Mouse (Mus musculus) liver, embryonic 13.5 days (tissue): ENCODE measurements around the gene Tmem262. TPM values are rescaled to one million over a fixed set of nuclear protein-coding genes. Genes with fewer than 3 reads are reported as not detected.
A peak's percentile ranks its signal among the peaks of the same experiment; 100 is the strongest.

Source experiments
- ATAC-seq: fragments of 200-750 bp; cut with Nextera tagmentation; 2 replicates; pipeline ENCODE4 v1.8.0; 2017; ENCODE audit warnings: low read depth, mild to moderate bottlenecking, moderate number of reproducible peaks, moderate library complexity
- DNase-seq: peaks from one replicate; pipeline ENCODE4 v3.0.0; 2022
- H3K27ac ChIP-seq: fragments of 300-500 bp; sonication (generic); 2 replicates; pipeline ENCODE4 v1.5.1; 2015; ENCODE audit warnings: moderate library complexity, mild to moderate bottlenecking, inconsistent platforms
- H3K27me3 ChIP-seq: fragments of 300-500 bp; sonication (generic); 2 replicates; pipeline ENCODE4 v1.6.1; 2015; ENCODE audit warnings: mild to moderate bottlenecking, inconsistent platforms
- H3K36me3 ChIP-seq: fragments of 300-500 bp; sonication (generic); 2 replicates; pipeline ENCODE4 v1.6.1; 2015; ENCODE audit warnings: mild to moderate bottlenecking, inconsistent platforms
- H3K4me1 ChIP-seq: fragments of 300-500 bp; sonication (generic); replicated peaks from 2 replicates; pipeline ENCODE4 v1.6.1; 2015; ENCODE audit warnings: inconsistent platforms
- H3K4me2 ChIP-seq: fragments of 300-500 bp; sonication (generic); 2 replicates; pipeline ENCODE4 v1.6.1; 2015; ENCODE audit warnings: inconsistent platforms, mild to moderate bottlenecking, moderate library complexity
- H3K4me3 ChIP-seq: fragments of 300-500 bp; sonication (generic); replicated peaks from 2 replicates; pipeline ENCODE4 v1.5.1; 2015; ENCODE audit warnings: mild to moderate bottlenecking, inconsistent platforms
- H3K9ac ChIP-seq: fragments of 300-500 bp; sonication (generic); 2 replicates; pipeline ENCODE4 v1.6.1; 2015; ENCODE audit warnings: mild to moderate bottlenecking, inconsistent platforms
- H3K9me3 ChIP-seq: fragments of 300-500 bp; sonication (generic); replicated peaks from 2 replicates; pipeline ENCODE4 v1.6.1; 2016; ENCODE audit warnings: inconsistent platforms
- WGBS: fragments of 180-500 bp; shearing (Covaris S2); methylation state at CpG from one replicate; pipeline ENCODE4 v1.1.7; 2015; ENCODE audit not compliant: insufficient replicate concordance; 5-methylcytosine and 5-hydroxymethylcytosine counted together
- polyA plus RNA-seq: library from polyadenylated mRNA; unstranded; fragments of >200 nt; fragmentation: Nextera tagmentation; extraction: Ambion mirVana; gene quantifications from 2 replicates; pipeline ENCODE4 v1.2.1, GENCODE M21; 2015

The Tmem262 gene
- polyA plus RNA-seq, 1 experiment from 2014 or later, result not detected

DNA sequence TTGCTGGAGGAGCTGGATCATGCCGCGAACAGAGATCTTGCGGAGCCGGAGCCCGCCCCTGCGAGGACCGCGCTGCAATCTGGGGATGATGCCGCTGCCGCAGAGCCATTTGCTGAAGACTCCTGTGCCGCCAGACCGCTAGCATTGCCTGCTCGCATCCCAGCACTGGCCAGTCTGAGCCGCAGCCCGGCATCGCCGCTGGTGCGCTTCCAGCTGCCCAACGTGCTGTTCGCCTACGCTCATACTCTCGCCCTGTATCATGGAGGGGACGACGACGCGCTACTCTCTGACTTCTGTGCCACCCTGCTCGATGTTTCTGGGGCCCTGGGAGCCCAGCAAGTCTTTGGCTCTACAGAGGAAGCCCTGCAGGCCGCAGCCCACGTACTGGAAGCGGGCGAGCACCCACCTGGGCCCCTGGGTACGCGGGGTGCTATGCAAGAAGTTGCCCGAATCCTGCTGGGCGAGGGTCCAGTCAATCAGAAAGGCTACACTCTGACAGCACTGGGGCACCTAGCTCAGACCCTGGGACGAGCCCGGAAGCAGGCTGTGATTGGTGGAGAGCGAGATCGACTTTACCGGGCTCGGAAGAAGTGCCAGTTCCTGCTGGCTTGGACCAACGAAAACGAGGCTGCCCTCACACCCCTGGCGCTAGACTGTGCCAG lies 18.1 kb upstream of the Tmem262 start:
- peak overlapping the region; percentile 93 for H3K9ac ChIP-seq
- no peaks in the 10 kb centered on the region for H3K9me3 ChIP-seq
- peak overlapping the region; percentile 81 for H3K4me3 ChIP-seq
- 1% methylated on average over 44 of the region's 44 CpGs for WGBS
- H3K4me1 ChIP-seq, result peaks cover 60% of the 10 kb centered on the region
- DNase-seq, result peak; percentile 38
- peak overlapping the region; percentile 100 for H3K4me2 ChIP-seq
- H3K27me3 ChIP-seq, result no peaks in the 10 kb centered on the region
- ATAC-seq, result peak; percentile 16
- H3K36me3 ChIP-seq, result peaks cover 19% of the 10 kb centered on the region
- peak overlapping the region; percentile 96 for H3K27ac ChIP-seq

DNA sequence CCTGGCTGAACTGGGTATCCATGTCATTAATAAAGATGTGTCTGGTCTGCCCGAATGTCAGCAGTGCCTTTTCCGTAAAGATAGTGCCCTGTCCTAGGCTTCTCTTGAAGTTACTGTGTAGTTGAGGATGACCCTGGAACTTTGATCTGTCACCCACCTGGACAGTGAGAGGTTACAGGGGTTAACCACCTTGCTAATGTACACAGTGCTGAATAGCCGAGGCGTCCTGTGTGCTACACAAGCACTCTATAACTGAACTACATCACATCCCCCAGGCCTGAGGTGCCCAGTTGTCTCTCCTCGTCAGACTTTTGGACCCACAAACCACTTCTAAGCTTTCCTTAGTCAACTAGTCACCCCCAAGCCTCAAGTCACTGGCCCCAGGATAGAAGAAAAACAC lies 17.4 kb upstream of the Tmem262 start:
- ATAC-seq (no peak), DNase-seq (no peak)
- no peaks in the 10 kb centered on the region for H3K27me3 ChIP-seq
- 47% methylated on average over 5 of the region's 5 CpGs for WGBS
- peak overlapping the region; percentile 81 for H3K4me3 ChIP-seq
- peak overlapping the region; percentile 93 for H3K9ac ChIP-seq
- peaks cover 63% of the 10 kb centered on the region for H3K4me1 ChIP-seq
- H3K4me2 ChIP-seq, result peak overlapping the region; percentile 100
- peaks cover 19% of the 10 kb centered on the region for H3K36me3 ChIP-seq
- H3K27ac ChIP-seq, result peak overlapping the region; percentile 96
- H3K9me3 ChIP-seq, result no peaks in the 10 kb centered on the region

DNA sequence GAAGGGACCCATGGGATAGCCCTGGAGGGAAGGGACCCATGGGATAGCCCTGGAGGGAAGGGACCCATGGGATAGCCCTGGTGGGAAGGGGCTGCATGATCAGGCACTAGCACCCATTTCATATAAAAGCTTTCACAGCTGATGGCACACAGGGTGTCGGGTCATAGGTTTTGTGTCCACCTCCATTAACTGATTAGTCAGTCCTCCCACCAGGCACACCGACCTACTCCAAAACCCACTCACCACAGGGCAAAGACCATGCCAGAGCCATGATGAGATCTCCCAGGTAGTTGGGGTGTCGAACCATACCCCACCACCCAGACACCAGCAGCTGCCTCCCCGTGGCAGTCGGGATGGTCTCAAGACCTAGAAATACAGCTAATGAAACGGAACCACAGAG lies 16.8 kb upstream of the Tmem262 start:
- 88% methylated on average over 6 of the region's 6 CpGs for WGBS
- H3K9me3 ChIP-seq, result no peaks in the 10 kb centered on the region
- peaks cover 70% of the 10 kb centered on the region for H3K4me1 ChIP-seq
- H3K36me3 ChIP-seq, result peaks cover 19% of the 10 kb centered on the region
- H3K4me3 ChIP-seq, result peak overlapping the region; percentile 81
- H3K9ac ChIP-seq, result peak overlapping the region; percentile 93; the same call in 1 of the 2 replicates
- DNase-seq, result no peak
- ATAC-seq, result no peak
- no peaks in the 10 kb centered on the region for H3K27me3 ChIP-seq
- H3K27ac ChIP-seq, result peak overlapping the region; percentile 96
- H3K4me2 ChIP-seq, result peak overlapping the region; percentile 100

DNA sequence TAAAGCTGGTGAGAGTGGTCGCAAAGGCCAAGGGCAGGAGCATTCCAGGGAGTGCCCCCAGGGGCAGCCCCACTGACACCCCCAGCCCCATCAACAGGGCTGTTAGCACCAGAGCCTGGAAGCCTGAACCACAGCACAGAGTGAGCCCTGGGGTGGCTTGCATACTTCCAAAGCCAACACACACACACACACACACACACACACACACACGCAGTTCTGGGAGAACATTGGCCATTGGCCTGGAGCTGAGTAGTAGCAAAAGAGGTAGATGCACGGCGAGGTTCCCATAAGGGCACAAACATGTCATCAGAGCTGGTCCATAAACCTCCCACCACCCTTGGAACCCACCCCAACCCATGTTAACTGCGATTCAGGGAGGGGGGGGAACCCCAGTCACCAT lies 13.3 kb upstream of the Tmem262 start:
- peaks cover 30% of the 10 kb centered on the region for H3K36me3 ChIP-seq
- no peaks in the 10 kb centered on the region for H3K27me3 ChIP-seq
- peak overlapping the region; percentile 93 for H3K4me2 ChIP-seq
- peak overlapping the region; percentile 64 for H3K4me3 ChIP-seq
- no peak for ATAC-seq
- peak overlapping the region; percentile 84; the same call in 1 of the 2 replicates for H3K27ac ChIP-seq
- peak overlapping the region; percentile 79 for H3K9ac ChIP-seq
- no peak for DNase-seq
- H3K9me3 ChIP-seq, result no peaks in the 10 kb centered on the region
- peaks cover 55% of the 10 kb centered on the region for H3K4me1 ChIP-seq
- WGBS, result 44% methylated on average over 5 of the region's 5 CpGs

DNA sequence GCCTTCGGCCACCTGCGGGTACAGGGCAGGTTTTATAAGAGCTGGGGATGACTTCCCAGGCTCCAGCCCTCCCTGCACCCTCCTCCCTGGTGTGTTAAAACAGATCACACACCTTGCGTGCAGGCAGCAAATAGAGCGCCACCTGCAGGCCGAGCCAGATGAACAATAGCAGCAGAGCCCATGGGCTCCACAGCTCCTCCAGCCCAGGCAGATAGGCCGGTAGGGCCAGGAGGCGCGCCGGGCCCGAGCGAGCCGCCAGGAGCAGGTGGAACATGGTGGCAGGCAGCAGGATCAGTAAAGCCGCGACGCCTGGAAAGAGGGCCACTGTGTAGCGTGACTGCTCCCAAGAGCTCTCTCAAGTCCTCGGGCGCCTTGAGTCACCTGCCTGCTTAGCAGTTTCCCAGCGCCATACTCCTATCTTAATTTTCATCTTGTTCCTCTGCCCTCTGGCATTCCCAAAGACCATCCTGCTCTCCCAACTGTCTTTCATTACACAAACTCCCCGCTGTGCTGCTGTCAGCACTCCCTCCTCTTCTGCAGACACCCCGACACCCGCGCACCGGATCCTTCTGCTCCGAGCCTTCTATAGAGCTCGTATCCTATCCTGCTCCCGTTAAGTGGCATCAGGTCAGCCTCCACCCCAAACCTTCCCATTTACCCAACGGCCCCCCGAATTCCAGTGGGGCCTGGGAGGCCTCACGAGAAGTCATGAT lies 12.7 kb upstream of the Tmem262 start:
- peak overlapping the region; percentile 64 for H3K4me3 ChIP-seq
- no peaks in the 10 kb centered on the region for H3K27me3 ChIP-seq
- peak overlapping the region; percentile 79 for H3K9ac ChIP-seq
- no peaks in the 10 kb centered on the region for H3K9me3 ChIP-seq
- peak; percentile 70 for ATAC-seq
- peak overlapping the region; percentile 84 for H3K27ac ChIP-seq
- whole genome bisulfite sequencing, result under 1% methylated on average over 30 of the region's 30 CpGs
- peak overlapping the region; percentile 93 for H3K4me2 ChIP-seq
- DNase-seq, result peak; percentile 83
- H3K4me1 ChIP-seq, result peaks cover 49% of the 10 kb centered on the region
- peaks cover 30% of the 10 kb centered on the region for H3K36me3 ChIP-seq

DNA sequence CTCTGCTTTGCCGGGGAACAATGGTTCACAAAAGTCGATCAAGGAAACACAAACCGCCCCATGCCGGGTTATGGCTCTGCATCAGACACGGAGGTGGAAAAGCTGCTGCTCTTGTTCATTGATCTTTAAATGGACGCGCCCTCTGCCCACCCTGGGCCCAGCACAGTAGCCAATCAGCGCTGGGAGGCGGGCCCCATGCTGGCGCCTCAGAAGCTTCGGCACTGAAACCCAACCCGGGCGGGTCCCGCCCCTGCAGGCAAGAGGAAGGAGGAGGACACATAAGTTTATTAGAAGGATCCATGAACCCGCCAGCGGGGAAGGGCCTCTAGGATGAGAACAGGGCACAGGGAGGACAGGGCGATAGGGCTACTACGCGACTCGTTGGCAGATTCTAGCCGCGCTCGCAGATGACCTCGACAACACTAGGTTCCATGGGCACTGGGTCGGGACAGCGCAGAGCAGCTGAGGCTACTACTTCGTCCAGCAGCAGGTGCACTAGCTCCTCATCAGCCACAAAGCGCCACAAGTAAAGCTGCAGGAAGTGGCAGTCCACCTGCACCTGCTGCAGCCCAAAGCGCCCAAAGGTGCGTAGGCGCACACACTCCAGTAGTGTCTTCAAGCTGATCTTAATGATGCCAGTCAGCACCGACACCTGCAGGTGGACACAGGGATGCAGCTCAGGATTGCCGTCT lies 12.0 kb upstream of the Tmem262 start, which contains the start of gene Tm7sf2:
Gene Tm7sf2 (minus strand): TSS at position 650 of the 692 bp plus-strand sequence.
- peaks cover 42% of the 10 kb centered on the region for H3K4me1 ChIP-seq
- H3K4me2 ChIP-seq, result peak within 1 kb of the TSS; percentile 93
- peak; percentile 91 for DNase-seq
- ATAC-seq, result peak; percentile 91
- peak within 1 kb of the TSS; percentile 79 for H3K9ac ChIP-seq
- 16% methylated on average over 33 of the region's 33 CpGs for WGBS
- no peaks in the 10 kb centered on the region for H3K27me3 ChIP-seq
- peak within 1 kb of the TSS; percentile 84 for H3K27ac ChIP-seq
- H3K9me3 ChIP-seq, result no peaks in the 10 kb centered on the region
- H3K36me3 ChIP-seq, result peaks cover 30% of the 10 kb centered on the region
- H3K4me3 ChIP-seq, result peak within 1 kb of the TSS; percentile 64

DNA sequence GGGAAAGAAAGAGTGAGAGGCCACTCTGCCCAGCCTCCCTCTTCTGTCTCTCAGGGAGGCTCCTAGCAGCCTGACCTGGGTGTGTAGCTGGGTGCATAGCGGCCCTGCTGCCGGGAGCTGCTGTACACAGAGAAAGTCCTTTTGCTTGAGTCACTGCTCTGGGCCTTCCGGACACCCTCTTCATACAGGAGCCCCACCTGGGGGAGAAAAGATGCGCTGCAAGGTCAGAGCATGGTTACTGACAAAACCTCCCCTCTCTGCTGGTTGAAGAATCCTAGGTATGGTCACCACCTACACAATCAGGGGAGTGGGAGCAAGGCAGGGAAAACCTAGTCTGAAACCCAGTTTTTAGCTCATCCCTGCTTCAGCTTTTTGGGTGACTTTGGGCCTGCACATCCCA lies 10.9 kb upstream of the Tmem262 start:
- DNase-seq (no peak), ATAC-seq (no peak)
- 72% methylated on average over 4 of the region's 4 CpGs for WGBS
- H3K36me3 ChIP-seq, result peaks cover 35% of the 10 kb centered on the region
- no peaks in the 10 kb centered on the region for H3K27me3 ChIP-seq
- no peaks in the 10 kb centered on the region for H3K9me3 ChIP-seq
- no peak overlapping the region for H3K4me2 ChIP-seq
- H3K9ac ChIP-seq, result no peak overlapping the region
- H3K4me3 ChIP-seq, result no peak overlapping the region
- H3K4me1 ChIP-seq, result peaks cover 36% of the 10 kb centered on the region
- H3K27ac ChIP-seq, result peak overlapping the region; percentile 40; the same call in 1 of the 2 replicates

DNA sequence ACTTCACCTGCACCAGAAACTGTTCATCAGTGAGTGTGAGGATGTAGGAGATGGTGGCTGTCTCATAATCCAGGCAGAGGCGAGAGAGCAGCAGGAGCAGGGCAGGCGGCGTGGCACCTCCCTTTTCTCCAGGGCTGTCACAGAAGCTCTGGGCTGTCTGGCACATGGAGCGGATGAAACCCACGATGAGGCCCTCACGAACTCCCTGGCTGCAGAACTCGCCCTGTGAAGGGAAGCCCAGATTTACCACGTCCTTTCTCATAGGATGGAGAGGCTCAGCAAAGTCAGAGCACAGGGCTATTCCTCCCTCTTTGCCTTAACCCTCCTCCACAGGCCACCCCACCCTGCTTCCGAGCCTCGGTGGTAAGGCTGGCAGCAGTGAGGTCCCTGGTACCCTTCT lies 10.0 kb upstream of the Tmem262 start:
- Histone ChIP-seq H3K27ac (no peak overlapping the region), H3K36me3 (peaks cover 42% of the 10 kb centered on the region), H3K27me3 (no peaks in the 10 kb centered on the region), H3K4me3 (no peak overlapping the region), H3K4me2 (no peak overlapping the region), H3K4me1 (peaks cover 39% of the 10 kb centered on the region), H3K9me3 (no peaks in the 10 kb centered on the region), H3K9ac (no peak overlapping the region)
- ATAC-seq, result no peak
- 83% methylated on average over 10 of the region's 10 CpGs for WGBS
- DNase-seq, result no peak

DNA sequence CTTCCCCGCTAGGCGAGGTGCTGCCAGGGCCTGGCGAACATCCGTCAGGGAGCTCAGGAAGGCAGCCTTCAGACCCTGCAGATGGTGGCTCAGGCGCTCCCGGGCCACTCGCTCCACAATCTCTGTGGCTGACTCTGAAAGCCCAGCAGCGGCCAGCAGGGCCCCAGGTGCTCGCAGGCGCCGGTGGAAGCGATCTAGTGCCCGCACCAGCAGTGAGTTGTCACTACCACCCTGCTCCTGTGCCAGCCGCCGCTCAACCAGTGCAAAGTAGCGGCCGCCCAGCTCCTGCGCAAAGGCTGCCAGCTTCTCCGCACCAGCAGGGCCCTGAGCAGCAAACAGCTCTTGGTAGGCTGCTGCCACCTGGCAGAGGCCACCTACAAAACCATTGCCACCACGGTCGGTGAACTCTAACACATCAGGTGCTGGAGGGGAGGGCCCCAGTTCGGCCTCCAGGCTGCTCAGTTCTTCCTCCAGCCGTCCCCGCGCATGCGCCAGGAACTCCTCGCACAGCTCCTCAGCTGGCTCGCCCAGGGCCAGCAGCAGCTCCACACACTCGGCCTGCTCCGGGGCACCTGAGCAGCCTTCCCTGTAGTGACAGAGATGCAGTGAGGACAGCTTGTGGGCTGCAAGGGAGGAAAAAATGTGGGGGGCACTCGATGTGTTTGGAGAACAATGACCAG lies 9.1 kb upstream of the Tmem262 start:
- 88% methylated on average over 31 of the region's 31 CpGs for WGBS
- peaks cover 44% of the 10 kb centered on the region for H3K36me3 ChIP-seq
- ATAC-seq (no peak), DNase-seq (no peak)
- no peaks in the 10 kb centered on the region for H3K27me3 ChIP-seq
- H3K9ac ChIP-seq, result no peak overlapping the region
- no peak overlapping the region for H3K27ac ChIP-seq
- no peaks in the 10 kb centered on the region for H3K9me3 ChIP-seq
- peaks cover 42% of the 10 kb centered on the region for H3K4me1 ChIP-seq
- no peak overlapping the region for H3K4me2 ChIP-seq
- H3K4me3 ChIP-seq, result no peak overlapping the region

DNA sequence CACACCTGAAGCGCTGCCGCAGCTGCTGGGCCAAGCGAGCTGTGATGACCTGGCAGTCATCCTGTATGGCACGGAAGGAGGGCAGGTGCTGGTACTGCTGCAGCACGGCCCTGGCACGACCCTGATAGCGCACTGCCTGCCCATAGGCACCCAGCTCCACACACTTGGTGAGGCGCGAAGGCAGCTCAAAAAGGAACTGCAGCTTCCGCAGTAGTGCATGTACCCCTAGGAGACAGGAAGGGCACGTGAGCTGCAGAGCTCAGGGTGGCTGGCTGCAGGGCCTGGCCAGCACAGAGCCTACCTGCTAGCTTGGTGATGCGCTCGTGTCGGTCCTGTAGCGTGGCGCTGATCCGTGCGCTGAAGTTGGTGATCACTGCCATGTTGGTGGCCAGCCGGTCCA lies 8.6 kb upstream of the Tmem262 start:
- no peak for DNase-seq
- Histone ChIP-seq H3K36me3 (peaks cover 44% of the 10 kb centered on the region), H3K4me3 (no peak overlapping the region), H3K4me2 (no peak overlapping the region), H3K27ac (no peak overlapping the region), H3K9ac (no peak overlapping the region), H3K27me3 (no peaks in the 10 kb centered on the region), H3K4me1 (peaks cover 44% of the 10 kb centered on the region), H3K9me3 (no peaks in the 10 kb centered on the region)
- ATAC-seq, result no peak
- WGBS, result 87% methylated on average over 19 of the region's 19 CpGs

DNA sequence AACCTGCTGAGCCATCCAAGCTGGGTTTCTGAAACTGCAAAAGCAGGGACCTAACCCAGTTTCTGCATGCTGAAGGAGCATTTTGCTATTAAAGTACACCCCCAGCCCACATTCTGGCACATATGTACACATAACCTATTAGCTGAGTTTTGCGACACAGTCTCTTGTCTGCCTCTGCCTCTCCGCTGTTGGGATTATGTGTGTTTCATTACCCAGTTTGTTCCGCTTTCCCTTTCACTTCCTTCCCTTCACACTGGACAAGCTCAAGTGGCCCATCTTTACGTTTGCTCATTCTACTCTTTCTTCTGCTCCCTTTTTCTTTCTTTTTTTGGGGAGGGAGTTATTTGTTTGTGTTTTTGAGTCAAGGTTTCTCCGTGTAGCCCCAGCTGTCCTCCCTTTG lies 5.9 kb upstream of the Tmem262 start:
- Histone ChIP-seq H3K9me3 (no peaks in the 10 kb centered on the region), H3K27ac (no peak overlapping the region), H3K36me3 (peaks cover 40% of the 10 kb centered on the region), H3K4me1 (peaks cover 34% of the 10 kb centered on the region), H3K27me3 (no peaks in the 10 kb centered on the region), H3K4me3 (no peak overlapping the region), H3K9ac (no peak overlapping the region), H3K4me2 (no peak overlapping the region)
- no peak for DNase-seq
- no peak for ATAC-seq
- 74% methylated on average over 5 of the region's 5 CpGs for WGBS
